Mouse (Mus musculus) adrenal gland, adult 8-10 months (tissue): ENCODE measurements around the gene Hpf1. TPM values are rescaled to one million over a fixed set of nuclear protein-coding genes. Genes with fewer than 3 reads are reported as not detected.
A peak's percentile ranks its signal among the peaks of the same experiment; 100 is the strongest.

Source experiments
- DNase-seq: peaks from one replicate; pipeline ENCODE4 v3.0.0; 2022
- total RNA-seq, 4 experiments: library from RNA; stranded (reverse); gene quantifications; 2 replicates each; pipeline ENCODE4 v1.2.4; 2022

Gene Hpf1
- total RNA-seq = 10 to 100 TPM; 19.7 to 29.6 (median 23.2) TPM

DNA sequence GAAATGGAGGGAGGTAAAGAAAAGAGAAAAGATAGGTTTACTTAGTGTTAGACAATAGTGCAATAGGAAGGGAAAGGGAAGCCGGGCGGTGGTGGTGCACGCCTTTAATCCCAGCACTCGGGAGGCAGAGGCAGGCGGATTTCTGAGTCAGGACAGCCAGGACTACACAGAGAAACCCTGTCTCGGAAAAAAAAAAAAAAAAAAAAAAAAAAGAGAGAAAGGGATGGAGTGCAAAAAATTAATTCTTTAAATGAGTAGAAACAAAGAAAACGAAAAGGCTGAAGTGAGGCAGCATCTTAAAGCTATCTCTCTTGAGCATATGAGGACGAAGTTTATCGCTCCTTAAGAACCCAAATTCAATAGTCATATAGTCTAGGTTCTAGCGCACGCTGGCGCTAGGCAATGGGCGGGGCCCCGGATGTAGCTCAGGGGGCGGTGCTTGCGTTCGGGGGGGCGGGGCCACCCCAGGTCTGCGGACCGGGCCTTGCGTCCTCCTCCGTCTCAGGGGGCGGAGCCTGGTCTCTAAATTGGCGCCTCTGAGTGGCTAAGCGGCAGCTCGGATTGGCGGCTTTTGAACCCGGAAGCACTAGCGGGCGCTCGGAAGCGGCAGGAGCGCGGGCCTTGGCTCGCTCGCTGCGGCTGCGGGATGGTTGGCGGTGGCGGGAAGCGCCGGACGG lies at the start of gene Hpf1:
Gene Hpf1, plus strand, starts transcription at position 576 of the 677 bp plus-strand sequence.
- peak; percentile 93 for DNase-seq

DNA sequence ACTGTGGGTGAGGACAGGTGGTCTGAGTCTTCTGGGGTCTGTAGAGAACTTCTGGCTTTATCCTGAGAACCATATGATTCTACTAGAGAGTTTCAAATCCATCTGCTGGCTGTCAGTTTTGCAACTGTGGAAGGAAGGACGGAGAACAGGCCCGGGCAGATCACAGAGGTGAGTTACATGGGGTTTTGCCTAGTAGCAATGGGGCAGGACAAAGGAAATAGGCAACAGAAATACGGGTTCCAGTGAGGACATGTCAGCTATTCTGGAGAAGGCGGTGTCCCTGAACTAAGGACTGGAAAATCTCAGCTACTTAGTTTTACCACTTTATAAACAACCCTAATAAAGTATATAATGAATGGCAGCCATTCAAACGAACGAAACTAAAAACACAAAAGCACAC lies 47.8 kb upstream of the Hpf1 start:
- DNase-seq = no peak

DNA sequence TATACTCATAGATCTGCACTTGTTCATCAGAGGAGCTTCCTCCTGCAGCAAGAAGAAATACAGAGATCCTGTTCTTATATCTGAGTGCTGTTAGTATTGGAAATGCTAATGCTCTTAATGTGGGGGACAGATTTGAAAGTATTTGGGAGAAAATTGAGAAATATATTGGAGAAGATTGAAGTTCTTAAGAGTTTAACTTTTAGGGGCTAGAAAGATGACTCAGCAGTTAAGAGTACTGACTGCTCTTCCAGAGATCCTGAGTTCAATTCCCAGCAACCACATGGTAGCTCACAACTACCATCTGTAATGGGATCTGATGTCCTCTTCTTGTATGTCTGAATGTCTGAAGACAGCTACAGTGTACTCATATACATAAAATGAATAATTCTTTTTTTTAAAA lies 32.7 kb upstream of the Hpf1 start:
- DNase-seq = no peak

DNA sequence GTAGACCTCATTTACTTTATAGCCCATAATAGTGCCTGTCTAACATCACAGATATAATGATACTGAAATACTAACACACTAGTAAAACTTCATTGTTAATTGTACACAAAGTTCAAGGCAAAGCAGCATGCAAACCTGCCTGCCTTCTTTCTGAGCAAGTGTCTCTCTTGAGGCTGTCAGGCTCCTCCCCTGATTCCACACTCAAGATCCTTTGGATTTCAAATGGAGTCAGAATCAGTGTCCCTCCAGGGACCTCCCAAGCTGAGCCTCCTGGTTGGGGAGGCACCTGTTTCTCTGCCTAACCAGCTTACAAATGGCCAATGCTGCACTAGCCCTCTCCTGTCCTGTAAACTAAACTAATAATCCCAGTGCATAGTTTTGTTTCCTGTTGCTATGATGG lies 32.1 kb upstream of the Hpf1 start:
- no peak for DNase-seq

DNA sequence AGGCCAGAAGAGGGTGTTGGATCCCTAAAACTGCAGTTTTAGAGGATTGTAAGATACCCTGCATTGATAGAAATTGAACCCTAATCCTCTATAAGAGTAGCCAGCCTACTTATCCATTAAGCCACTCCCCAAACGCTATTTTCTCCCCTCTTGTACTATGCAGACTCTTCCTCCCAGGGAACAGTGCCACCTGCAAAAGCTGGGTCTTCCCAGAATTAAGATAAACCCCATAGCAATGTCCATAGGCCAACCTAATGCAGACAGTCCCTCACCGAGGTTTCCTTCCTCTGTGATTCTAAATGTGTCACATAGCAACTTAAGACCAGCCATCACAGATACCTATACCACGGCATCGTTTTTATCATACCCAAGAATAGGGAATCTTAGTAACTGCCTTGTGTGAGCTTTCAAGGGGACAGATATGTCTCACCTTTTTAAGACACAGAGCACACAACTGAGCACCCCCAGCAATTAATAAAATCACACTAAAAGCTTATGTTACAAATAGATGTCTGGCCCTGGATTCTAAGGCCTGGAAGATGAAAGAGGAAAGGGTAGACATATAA lies 31.2 kb upstream of the Hpf1 start:
- no peak for DNase-seq

DNA sequence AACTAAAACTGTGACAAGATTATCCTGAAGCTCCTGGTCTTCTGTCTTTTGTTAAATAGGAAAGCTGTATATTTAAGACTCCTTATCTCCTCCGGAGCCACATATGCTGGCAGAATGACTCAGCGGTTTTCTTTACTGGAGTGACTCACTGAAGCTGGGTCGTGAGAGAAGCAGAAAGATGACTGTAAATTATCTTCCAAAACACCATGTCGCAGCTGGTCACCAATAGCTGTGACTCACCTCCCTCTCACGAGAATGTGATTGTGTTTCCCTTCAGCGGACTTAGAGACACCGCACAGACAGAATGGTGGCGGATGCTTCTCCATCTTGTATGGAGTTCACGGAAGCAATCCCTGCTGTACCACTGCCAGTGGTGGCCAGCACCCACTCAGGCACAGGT lies 30.6 kb upstream of the Hpf1 start:
- peak; percentile 53 for DNase-seq

DNA sequence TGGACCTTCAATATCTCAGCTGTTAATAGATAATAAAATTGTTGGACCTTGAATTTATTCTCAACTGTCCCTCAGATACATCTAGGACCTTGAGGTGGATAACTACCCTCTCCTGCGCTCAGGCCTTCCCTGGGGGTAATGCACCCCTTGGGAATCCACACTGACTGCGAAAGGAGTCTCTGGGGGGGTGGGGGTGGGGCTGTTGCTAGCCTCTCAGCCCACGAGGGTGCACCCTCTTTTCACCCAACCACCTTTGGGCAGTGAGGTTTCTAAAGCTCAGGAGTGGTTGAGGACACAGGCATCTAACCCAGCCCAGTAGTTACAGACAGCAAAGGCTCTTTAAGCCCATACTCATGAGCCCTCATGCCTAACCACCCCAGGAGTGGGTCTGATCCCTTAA lies 29.5 kb upstream of the Hpf1 start:
- no peak for DNase-seq

DNA sequence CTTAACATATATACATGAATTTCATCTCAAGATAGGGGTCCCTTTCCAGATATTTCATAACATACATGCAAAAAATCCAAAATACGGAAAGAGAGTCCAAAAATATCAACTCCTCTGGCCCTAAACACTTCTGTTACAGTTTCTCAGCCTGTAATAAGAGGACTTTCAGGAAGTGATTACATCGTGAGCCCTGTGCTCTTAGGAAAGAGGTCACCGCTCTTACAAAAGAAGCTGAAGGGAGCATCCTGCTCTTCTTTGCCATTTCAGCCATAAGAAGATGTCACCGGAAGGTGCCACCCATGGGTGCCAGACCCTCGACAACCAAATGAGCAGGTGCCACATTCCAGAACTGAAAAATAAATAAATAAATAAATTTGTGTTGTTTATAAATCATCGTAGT lies 28.4 kb upstream of the Hpf1 start:
- no peak for DNase-seq

DNA sequence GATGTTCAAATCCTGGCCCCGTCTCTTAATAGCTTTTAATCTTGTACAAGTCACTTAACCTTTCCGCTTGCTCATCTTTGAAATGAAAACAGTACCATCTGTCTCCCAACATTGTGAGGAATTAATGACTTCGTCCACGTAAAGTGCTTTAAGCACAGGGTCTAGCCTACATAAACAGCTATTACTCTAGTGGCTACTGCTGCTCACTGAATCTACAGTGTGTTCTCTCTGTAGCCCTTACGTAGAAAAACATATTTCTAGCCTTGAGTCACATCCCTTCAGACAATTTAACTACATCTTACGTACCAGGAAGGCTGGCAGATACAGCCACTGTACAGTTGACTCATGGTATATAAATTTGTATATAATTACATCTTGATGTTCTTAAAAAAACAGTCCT lies 25.3 kb upstream of the Hpf1 start:
- DNase-seq = no peak

DNA sequence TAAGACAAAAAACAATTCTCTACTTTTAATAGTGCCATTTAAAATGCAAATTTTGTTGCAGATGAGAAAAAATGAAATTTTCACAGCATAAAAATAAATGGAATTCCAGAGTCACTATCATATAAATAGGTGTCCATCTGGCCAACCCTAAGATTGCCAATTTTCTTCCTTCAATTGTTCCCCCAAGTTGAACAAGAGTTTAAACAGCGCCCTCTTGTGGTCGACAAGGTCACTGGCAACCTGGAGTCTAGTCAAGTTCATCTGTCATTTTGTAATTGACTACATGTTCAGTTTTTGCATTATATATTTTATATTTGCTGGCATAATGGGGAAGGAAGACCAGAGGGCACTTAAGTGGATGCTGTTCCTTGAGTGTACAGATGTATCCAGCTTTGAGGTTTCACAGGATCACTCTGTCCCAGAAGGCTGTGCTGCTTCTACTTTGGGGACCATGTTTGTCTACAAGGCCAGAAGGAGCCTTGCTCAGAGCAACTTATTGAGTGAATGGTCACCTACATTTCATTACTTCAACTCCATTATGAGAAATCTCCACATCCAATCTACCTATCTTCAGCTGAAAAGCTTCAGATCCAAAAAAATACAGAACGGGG lies 24.6 kb upstream of the Hpf1 start:
- DNase-seq = no peak

DNA sequence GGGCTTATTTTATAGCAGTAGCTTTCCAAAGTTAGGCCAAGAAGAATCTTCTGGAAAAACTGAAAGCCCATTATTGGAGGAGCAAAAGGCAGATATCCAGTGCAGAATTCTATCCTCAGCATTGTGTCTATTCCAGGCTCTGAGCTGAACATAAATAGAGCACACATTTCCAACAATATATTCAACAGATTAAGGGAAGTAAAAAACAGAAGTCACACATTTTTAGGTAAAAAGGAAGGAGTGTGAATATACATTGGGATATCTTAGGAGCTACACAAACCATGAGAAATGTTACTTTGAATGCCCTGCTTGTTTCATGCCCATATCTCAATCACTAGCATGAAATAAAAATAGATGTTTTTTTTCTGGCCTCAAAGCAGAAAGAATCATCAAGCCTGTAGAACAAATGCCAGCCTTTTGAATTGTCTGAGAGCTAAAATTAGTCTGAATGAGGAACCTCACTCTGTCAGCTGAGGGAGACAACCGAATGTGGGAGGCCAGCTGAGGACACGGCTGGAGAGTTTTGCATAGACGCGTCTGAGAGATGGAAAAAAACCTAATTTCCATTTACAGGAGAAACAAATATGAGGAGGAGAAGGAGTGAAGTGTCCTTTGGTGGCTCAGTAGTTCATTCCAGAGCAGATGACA lies 22.6 kb upstream of the Hpf1 start:
- DNase-seq = no peak

DNA sequence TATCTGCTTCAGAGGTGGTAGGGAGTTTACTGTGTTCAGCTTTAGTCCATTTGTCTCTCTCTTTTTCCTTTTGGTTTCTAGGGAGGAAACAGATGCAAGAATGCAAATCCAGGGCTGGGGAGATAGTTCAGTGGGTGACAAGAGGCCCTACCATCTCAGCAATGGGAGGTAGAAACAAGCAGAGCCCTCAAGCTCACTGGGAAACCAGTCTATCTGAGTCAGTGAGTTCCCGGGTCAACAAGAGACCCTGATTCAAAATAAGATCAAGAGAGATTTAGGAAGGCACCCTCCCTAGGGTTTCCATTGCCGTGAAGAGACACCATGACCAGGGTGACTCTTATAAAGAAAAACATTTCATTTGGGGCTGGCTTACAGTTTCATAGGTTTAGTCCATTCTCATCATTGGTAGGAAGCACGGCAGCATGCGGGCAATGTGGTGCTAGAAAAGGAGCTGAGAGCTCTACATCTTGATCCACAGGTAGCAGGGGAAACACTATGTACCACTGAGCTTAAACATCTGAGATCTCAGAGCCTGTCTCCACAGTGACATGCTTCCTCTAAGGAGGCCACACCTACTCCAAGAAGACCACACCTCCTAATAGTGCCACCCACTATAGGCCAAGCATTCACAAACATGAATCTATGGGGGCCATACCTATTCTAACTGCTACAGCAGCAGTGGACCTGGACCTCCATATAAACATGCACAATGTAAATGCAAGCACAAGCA lies 21.8 kb upstream of the Hpf1 start:
- DNase-seq = no peak

DNA sequence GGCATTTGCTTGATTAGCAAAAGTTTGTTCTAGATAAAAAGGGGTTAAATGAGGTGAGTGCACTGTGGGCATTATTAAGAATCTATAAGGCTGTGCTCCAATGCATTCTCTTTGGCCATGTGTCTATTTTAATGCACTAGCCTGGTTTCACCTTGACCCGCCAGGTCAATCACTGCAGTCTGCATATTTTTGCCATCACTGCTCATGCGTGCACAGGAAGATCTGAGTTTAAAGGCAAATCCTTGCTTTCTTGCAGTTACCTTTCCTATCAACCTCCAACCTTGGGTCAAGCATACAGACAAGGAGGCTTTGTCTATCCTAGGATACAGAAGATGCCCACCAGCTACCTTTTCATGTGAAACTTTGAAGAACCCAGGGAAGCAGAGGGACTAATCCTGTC lies 20.5 kb upstream of the Hpf1 start:
- no peak for DNase-seq

DNA sequence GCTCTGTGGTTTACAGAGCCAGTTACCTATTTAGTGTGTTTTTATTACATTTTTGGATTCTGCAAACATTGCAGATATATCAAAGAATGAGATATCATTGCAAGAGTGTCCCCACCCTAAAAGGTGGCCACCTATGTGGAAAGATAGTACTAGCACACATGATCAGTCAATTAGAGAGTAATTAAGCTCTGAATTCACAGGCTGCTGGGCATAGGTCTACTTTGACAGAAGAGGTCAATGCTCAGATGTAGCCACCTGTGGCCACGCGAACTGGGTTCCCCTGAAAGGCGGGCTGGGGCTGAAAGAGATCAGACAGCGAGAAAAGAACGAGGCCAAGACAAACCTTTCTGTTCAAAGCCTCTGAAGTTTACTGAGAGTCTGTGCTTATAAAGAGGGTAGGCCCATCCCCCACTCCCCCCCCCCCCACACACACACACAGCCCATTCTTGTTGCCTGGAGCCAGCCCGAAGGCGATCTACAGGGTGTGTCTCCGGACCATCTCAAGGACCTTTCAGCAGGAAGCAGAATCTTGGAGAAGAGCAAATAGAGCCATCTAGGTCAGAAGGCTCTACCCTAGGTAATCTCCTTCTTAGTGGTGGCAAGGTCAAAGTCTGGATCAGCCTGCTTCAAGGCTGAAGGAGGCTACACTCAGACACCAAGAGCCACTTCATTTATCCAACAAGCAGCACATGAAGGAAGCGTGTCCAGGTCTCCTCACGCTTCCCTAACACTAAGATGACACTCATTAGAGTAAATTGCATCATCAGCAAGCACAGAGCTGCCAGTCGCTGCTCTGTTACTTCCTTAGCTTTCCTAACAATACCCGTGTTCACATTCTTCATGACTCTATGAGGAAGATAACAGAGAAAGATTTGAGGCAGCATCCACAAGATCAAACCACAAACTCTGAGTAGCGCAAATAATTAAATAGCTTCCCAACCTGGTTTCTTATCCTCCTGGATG lies 19.7 kb upstream of the Hpf1 start:
- no peak for DNase-seq

DNA sequence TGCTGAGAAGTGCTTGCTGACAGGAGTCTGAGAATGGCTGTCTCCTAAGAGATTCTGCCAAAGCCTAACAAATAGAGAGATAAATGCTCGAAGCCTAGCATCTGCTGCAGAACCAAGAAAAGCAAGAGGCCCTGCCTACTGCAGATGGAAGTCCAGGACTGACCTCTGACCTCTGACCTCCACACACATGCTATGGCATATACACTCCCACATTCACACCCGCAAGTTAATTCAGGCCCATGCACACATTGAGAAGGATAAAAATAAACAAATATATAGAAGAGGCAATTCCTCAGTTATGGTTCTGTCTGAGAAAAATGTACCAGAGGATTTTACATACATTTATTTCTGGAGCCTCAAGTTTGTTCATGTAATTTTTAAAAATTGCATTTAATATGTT lies 11.6 kb upstream of the Hpf1 start:
- no peak for DNase-seq

DNA sequence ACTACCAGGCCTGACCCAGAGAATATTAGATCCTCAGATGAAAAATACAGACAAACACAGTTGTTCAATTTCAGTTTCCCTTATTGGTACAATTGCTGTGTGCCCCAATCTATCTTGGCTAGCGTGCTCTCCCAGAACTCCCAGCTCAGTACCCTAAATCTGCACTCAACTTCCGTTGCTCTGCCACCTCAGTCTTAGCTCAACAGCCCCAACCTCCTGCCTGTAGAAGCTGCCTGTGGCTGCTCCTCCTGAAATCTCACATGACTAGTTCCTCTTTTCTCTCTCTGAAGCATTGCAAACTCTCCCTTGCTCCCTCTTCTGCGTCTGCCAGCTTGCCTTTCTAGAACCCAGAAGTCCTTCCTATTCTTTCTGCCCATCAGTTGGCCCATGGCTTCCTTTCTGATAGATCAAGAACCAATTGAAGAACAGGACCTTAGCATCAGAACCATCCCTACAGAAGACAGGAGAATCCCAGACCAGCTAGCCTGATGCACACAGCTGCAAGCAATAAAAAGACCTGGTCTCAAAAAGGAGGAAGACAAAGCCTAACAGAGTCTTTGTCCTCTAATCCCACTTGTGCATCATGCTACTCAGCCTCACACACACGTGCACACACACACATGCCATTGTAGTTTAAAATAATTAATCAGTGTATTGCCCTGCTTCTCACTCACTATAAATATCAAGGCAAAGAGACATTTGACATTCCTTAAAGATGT lies 6.6 kb upstream of the Hpf1 start:
- DNase-seq = no peak

DNA sequence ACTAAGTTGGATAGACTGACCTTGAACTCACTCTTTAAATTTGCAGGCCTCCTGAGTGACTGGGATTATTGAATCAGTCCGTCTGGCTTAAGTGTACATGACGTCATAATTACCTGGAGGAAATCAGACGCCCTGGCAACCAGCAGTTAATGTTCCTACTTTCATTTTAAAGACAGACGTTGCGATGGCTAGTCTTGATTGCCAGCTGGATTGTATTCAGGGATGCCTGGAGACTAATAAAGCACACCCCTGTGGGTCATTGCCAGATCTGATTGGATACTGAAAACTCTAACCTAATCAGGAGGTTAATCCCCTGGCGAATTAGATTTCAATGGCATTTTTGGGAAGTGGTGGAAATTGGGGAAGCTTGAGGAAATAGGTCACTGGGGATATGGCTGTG lies 3.5 kb upstream of the Hpf1 start:
- no peak for DNase-seq

DNA sequence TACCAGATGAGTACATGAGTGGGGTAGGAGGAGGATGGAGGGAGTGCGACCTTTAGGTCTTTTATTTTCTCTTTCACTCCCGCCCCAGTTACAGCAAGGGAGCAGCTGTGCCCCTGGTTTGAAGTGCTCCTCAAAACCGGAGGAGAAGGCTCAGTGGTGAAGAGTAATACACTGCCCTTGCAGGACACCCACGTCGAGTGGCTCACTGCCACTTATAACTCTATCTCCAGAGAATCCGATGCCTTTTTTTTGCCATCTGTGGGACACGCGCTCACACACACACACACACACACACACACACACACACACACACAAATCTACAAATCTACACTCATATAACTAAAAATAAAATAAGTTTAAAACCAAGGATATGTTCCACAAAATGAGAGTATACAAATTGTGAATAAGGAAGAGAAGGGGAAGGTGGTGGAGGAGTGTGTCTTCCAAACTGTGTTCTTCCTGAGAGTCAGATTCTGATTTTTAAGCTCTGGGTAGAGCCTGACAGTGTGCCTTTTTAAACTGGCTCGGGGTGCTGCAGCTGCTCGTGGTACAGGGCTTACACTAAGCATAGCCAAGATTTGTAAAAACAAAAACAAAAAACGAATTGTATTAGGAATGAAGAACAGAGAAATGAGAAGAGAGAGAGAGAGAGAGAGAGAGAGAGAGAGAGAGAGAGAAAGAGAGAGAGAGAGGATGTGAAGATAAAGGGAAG lies 931 bp upstream of the Hpf1 start:
- DNase-seq = no peak

DNA sequence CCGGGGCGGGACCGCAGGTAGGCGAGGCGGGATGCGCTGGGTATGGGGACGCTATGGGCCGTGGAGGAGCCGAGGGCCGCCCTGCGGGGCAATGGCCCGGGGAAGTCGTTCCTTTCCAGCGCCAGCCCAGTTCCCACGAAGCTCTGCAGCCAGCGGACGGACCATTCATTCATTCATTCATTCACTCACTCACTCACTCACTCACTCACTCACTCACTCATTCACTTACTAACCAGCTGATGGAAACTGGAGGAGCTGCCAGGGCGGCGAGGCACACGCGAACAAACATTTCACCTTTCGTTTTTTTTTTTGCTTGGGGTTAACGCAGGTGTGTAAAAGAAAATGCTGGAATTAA lies 279 bp downstream of the Hpf1 start:
- DNase-seq = no peak

DNA sequence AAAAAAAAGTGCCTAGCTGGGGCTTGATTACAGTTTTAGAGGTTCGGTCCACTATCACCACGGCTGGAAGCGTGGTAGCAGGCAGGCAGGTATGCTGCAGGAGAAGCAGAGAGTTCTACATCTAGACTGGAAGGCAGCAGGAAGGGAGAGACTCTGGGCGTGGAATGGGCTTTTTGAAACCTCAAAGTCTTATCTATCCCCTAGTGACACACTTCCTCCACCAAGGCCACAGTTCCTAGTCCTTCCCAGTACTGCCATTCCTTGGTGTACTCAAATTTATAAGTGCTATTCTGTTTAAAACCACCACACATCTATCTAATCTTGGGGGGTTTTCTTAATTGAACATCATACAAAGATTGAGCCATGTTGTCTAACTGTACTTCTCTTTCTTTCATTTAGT lies 1.5 kb downstream of the Hpf1 start:
- no peak for DNase-seq

DNA sequence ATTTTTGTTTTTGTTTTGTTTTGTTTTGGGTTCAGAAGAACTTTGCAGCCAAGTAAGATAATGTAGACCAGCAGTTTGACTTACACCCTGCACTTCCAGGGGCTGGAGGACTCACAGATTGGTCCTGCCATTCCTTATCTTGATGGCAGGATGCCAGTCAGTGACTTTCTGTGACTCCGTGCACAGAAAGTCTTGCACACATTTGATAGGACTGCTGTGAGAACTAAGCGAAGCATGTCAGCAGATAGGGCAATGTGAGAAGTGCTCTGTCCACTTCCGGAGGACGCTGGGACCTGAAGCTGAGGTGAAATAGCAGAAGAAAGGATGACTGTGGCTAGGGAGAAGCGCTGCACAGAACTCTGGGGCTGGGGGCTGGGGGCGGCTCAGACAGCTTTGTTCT lies 5.7 kb downstream of the Hpf1 start:
- DNase-seq = no peak
